32 mouse cellular contexts compared by ENCODE assay signal in genomic region chr1:11570274-11570673, GRCm38 (mm10).
"Had no signal": no experiment of that assay in that cellular context is flagged by ENCODE, and none has a peak within 500 bp of the region (broad histone marks: within the 10 kb centered on the region; RNA-seq: fewer than 3 reads in every experiment).

No protein-coding gene starts in this region.

- H3K4me1 ChIP-seq: limb, embryonic 10.5 days; limb, embryonic 12.5 days; limb, embryonic 13.5 days; limb, embryonic 15.5 days; liver, embryonic 12.5 days; liver, embryonic 13.5 days; liver, embryonic 15.5 days; lung, embryonic 15.5 days; megakaryocyte, embryonic 14.5 days; midbrain, embryonic 10.5 days; midbrain, embryonic 12.5 days; midbrain, embryonic 13.5 days; midbrain, embryonic 15.5 days; neural tube, embryonic 12.5 days had no signal

- H3K9ac ChIP-seq: limb, embryonic 12.5 days; limb, embryonic 13.5 days; limb, embryonic 15.5 days; liver, embryonic 12.5 days; liver, embryonic 13.5 days; liver, embryonic 14.5 days; liver, embryonic 15.5 days; liver, postnatal 0 days; lung, embryonic 14.5 days; lung, embryonic 15.5 days; midbrain, embryonic 12.5 days; midbrain, embryonic 13.5 days; midbrain, embryonic 15.5 days; neural tube, embryonic 12.5 days had no signal

- H3K4me2 ChIP-seq: limb, embryonic 12.5 days; limb, embryonic 13.5 days; limb, embryonic 15.5 days; liver, embryonic 11.5 days; liver, embryonic 12.5 days; liver, embryonic 13.5 days; liver, embryonic 15.5 days; lung, embryonic 14.5 days; lung, embryonic 15.5 days; midbrain, embryonic 11.5 days; midbrain, embryonic 12.5 days; midbrain, embryonic 13.5 days; midbrain, embryonic 15.5 days; neural tube, embryonic 12.5 days had no signal

- H3K9me3 ChIP-seq: limb, embryonic 10.5 days; limb, embryonic 12.5 days; limb, embryonic 13.5 days; limb, embryonic 15.5 days; liver, embryonic 12.5 days; liver, embryonic 13.5 days; liver, embryonic 15.5 days; lung, embryonic 15.5 days; megakaryocyte, embryonic 14.5 days; midbrain, embryonic 10.5 days; midbrain, embryonic 12.5 days; midbrain, embryonic 13.5 days; midbrain, embryonic 15.5 days; neural tube, embryonic 12.5 days had no signal

- H3K36me3 ChIP-seq: limb, embryonic 10.5 days; limb, embryonic 12.5 days; limb, embryonic 13.5 days; limb, embryonic 15.5 days; liver, embryonic 12.5 days; liver, embryonic 13.5 days; liver, embryonic 15.5 days; lung, embryonic 15.5 days; midbrain, embryonic 10.5 days; midbrain, embryonic 12.5 days; midbrain, embryonic 13.5 days; midbrain, embryonic 15.5 days; neural tube, embryonic 12.5 days had no signal

- H3K27ac ChIP-seq: limb, embryonic 10.5 days; limb, embryonic 12.5 days; limb, embryonic 13.5 days; limb, embryonic 15.5 days; liver, embryonic 12.5 days; liver, embryonic 13.5 days; liver, embryonic 14.5 days; liver, embryonic 15.5 days; lung, embryonic 15.5 days; macrophage; midbrain, embryonic 10.5 days; midbrain, embryonic 12.5 days; midbrain, embryonic 13.5 days; midbrain, embryonic 15.5 days; neural tube, embryonic 12.5 days had no signal

- H3K4me3 ChIP-seq: limb, embryonic 10.5 days; limb, embryonic 12.5 days; limb, embryonic 13.5 days; limb, embryonic 15.5 days; liver, embryonic 12.5 days; liver, embryonic 13.5 days; liver, embryonic 15.5 days; lung, embryonic 15.5 days; megakaryocyte, embryonic 14.5 days; midbrain, embryonic 10.5 days; midbrain, embryonic 12.5 days; midbrain, embryonic 13.5 days; midbrain, embryonic 15.5 days; myocyte; neural tube, embryonic 12.5 days had no signal

- H3K27me3 ChIP-seq: limb, embryonic 12.5 days; limb, embryonic 13.5 days; limb, embryonic 15.5 days; liver, embryonic 12.5 days; liver, embryonic 13.5 days; liver, embryonic 15.5 days; lung, embryonic 15.5 days; megakaryocyte, embryonic 14.5 days; midbrain, embryonic 12.5 days; midbrain, embryonic 13.5 days; midbrain, embryonic 15.5 days; neural tube, embryonic 12.5 days had no signal

- DNase-seq: left cerebral cortex, postnatal 4 days; liver; liver, embryonic 13.5 days; liver, postnatal 0 days; lung, adult 18-20 months; lung, adult 2 months; lung, embryonic 14.5 days; lung, postnatal 10 days; lung, postnatal 14 days; lung, postnatal 36 days; lung, postnatal 4 days; midbrain, embryonic 14.5 days had no signal

- ATAC-seq: liver, embryonic 12.5 days; liver, postnatal 0 days; lung, postnatal 0 days; midbrain, embryonic 13.5 days; midbrain, embryonic 15.5 days; midbrain, embryonic 16.5 days had no signal
